Comparison of ENCODE assay signal across 8 mouse cellular contexts in the genomic region with DNA sequence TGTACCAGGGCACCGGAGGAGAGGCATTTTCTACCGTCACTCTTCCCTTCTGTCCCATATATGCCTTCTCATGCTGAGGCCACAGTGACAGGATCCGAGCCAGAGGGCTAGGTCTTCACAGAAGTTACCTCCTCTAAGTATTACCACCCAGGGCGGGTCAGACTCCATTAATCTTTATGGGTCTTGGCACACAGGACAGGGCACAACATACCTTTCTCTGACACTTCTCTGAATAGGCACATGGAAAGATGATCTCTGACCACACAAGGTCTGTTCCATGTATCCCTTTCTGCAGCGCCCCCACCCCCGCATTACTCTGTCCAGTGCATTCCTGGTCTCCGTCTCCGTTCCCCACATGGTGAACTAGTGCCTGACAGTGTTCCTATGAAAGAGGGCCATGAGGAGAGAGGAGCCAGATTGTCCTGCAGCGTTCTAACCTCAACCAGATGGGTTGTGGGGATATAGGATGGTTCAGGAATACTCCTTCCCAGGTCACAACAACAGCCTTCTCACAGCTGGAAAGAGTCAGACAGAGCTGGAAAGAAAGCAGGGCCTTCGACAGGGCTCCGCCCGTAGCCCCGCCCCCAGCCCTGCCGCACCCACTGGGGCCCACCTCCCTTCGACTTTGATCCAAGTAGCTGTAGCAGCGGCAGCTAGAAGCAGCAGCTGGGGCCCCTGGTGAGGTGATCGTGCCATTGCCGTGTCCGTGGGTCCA. TPM values are rescaled to one million over a fixed set of nuclear protein-coding genes. Genes with fewer than 3 reads are reported as not detected.
DNase-seq lines count a peak whose midpoint lies in the region; ATAC-seq and TF ChIP-seq lines count a peak whose summit lies in the region.

TSS of gene Mst1r (plus strand) at position 622 of the 715 bp plus-strand sequence.

- no peaks in the 10 kb centered on the region for H3K36me3 ChIP-seq in heart, adult 2 months (ENCODE audit: control insufficient read depth, insufficient read depth, low read length)
- no peaks in the 10 kb centered on the region for H3K36me3 ChIP-seq in lung, embryonic 14.5 days (ENCODE audit: insufficient read depth)

- DNase-seq in NIH3T3 (ENCODE audit: low read depth), result peak; percentile 74
- peak; percentile 84 for DNase-seq in embryo, embryonic 11 days
- DNase-seq in heart, adult 2 months, result peak; percentile 87 to 88
- peak; percentile 82 for DNase-seq in kidney, adult 18-20 months
- DNase-seq in lung, embryonic 14.5 days, result peak; percentile 87
- peak; percentile 74 for DNase-seq in ovary, postnatal 14 days (ENCODE audit: low spot score)
- no peak for DNase-seq in cerebellum, adult 9-10 months
- DNase-seq in right cerebral cortex, postnatal 36 days (ENCODE audit: low spot score in 2 of 2), result no peak

- intact Hi-C loops in heart, adult 2 months (cut with DNase I), result no loop called here

- TF ChIP-seq EP300 in heart, adult 2 months (IDR thresholded peaks at IDR 0.05; ENCODE audit: insufficient read depth, low read depth, low read length), result no peak

- H3K27ac ChIP-seq in heart, adult 2 months, result peak within 1 kb of the TSS; percentile 74
- H3K27ac ChIP-seq in lung, embryonic 14.5 days (ENCODE audit: low read depth), result peak within 1 kb of the TSS; percentile 58; the same call in 1 of the 2 replicates

- 22% methylated on average over 19 of the region's 19 CpGs for WGBS in heart, adult 2 months
- WGBS in lung, embryonic 14.5 days, result 16% methylated on average over 19 of the region's 19 CpGs

- H3K4me3 ChIP-seq in heart, adult 2 months, result peak within 1 kb of the TSS; percentile 45
- peak within 1 kb of the TSS; percentile 36 for H3K4me3 ChIP-seq in lung, embryonic 14.5 days (ENCODE audit: low read depth, low read length)

- H3K4me2 ChIP-seq in lung, embryonic 14.5 days, result peak within 1 kb of the TSS; percentile 67

- peak; percentile 83 for ATAC-seq in lung, embryonic 14.5 days (ENCODE audit: insufficient read depth)

- peak within 1 kb of the TSS; percentile 66 for H3K9ac ChIP-seq in heart, adult 2 months (ENCODE audit: low read depth, low read length)
- peak within 1 kb of the TSS; percentile 62 for H3K9ac ChIP-seq in lung, embryonic 14.5 days

- no peak for TF ChIP-seq CTCF in heart, adult 2 months (IDR thresholded peaks at IDR 0.05)
- TF ChIP-seq CTCF in lung, embryonic 14.5 days (IDR thresholded peaks at IDR 0.05; ENCODE audit: low read depth), result no peak

- no peaks in the 10 kb centered on the region for H3K9me3 ChIP-seq in lung, embryonic 14.5 days (ENCODE audit: low read depth, low read length)

- no peaks in the 10 kb centered on the region for H3K79me2 ChIP-seq in heart, adult 2 months (replicated peaks; ENCODE audit: control insufficient read depth, insufficient read depth, low read length)

- TF ChIP-seq POLR2A in heart, adult 2 months (IDR thresholded peaks at IDR 0.05; ENCODE audit: insufficient read depth, low read depth, low read length), result peak; percentile 72

- no peaks in the 10 kb centered on the region for H3K27me3 ChIP-seq in heart, adult 2 months (ENCODE audit: control insufficient read depth, insufficient read depth, low read length)
- no peaks in the 10 kb centered on the region for H3K27me3 ChIP-seq in lung, embryonic 14.5 days (ENCODE audit: insufficient read depth, low read length)

- H3K4me1 ChIP-seq in heart, adult 2 months (ENCODE audit: control insufficient read depth, insufficient read depth, low read length), result peaks cover 4% of the 10 kb centered on the region
- H3K4me1 ChIP-seq in lung, embryonic 14.5 days (ENCODE audit: insufficient read depth), result peaks cover 24% of the 10 kb centered on the region

RNA-seq across cellular contexts. Expression of gene Mst1r, which starts in this region (rescaled TPM):
- total RNA-seq in heart, adult 2 months (2021), result 1 to 10 TPM; 3.1 to 3.3 TPM
- 11.3 and 12.5 TPM in 2 replicates for polyA plus RNA-seq in heart, adult 2 months (2012; rRNA removed)
- polyA plus RNA-seq in lung, embryonic 14.5 days (2014; fragmentation: Nextera tagmentation; extraction: Ambion mirVana), result 1.7 and 2.2 TPM in 2 replicates

Comparison
In these comparisons a context has a peak if more than half of its experiments do, and no peak if none do; other contexts are left out.
1. DNase-seq: peak in NIH3T3 (single experiment), embryo, embryonic 11 days (single experiment), heart, adult 2 months (2 of 2), kidney, adult 18-20 months (single experiment), lung, embryonic 14.5 days (single experiment) and ovary, postnatal 14 days (single experiment); none in cerebellum, adult 9-10 months (single experiment) and right cerebral cortex, postnatal 36 days (0 of 2).